16 mouse cellular contexts compared by ENCODE assay signal in genomic region chr3:153636094-153636803, GRCm38 (mm10).
A peak's percentile ranks its signal among the peaks of the same experiment; 100 is the strongest.
DNase-seq lines count a peak whose midpoint lies in the region; ATAC-seq and TF ChIP-seq lines count a peak whose summit lies in the region.
"Had no signal": no experiment of that assay in that cellular context is flagged by ENCODE, and none has a peak within 500 bp of the region (broad histone marks: within the 10 kb centered on the region; RNA-seq: fewer than 3 reads in every experiment).

No protein-coding gene starts in this region.

- no peaks in the 10 kb centered on the region for H3K9me3 ChIP-seq in kidney, embryonic 16.5 days (ENCODE audit: low read length)
- H3K9me3 ChIP-seq in ES-E14 (ENCODE audit: control insufficient read depth, insufficient read depth, low read depth, low read length), result no peaks in the 10 kb centered on the region
- no peaks in the 10 kb centered on the region for H3K9me3 ChIP-seq in hindbrain, embryonic 15.5 days
- H3K9me3 ChIP-seq: neural tube, embryonic 12.5 days had no signal

- TF ChIP-seq CTCF in Patski (IDR thresholded peaks at IDR 0.05), result no peak

- CTCF ChIA-PET in Patski (lab: Charles Lee), result interaction anchor here (0.9 to 2.4 kb wide), 5 partner anchors 8 to 59 kb away, joined by 3 to 8 read pairs (median 3); no protein-coding TSS in a partner anchor

- peaks cover 15% of the 10 kb centered on the region for H3K4me1 ChIP-seq in kidney, embryonic 16.5 days (ENCODE audit: insufficient read depth, low read length)
- peaks cover 1 to 2% of the 10 kb centered on the region in 2 experiments; a peak in 1 of 4 replicates for H3K4me1 ChIP-seq in ES-E14 (ENCODE audit: control insufficient read depth in 2 of 2, insufficient read depth in 2 of 2, low read length in 2 of 2, poor library complexity in 1 of 2)
- H3K4me1 ChIP-seq in hindbrain, embryonic 15.5 days (replicated peaks), result no peaks in the 10 kb centered on the region; the same call in 1 of the 2 replicates
- H3K4me1 ChIP-seq: neural tube, embryonic 12.5 days had no signal

- no peak overlapping the region for H3K4me2 ChIP-seq in kidney, embryonic 16.5 days (replicated peaks; ENCODE audit: low read depth, low read length)
- H3K4me2 ChIP-seq in hindbrain, embryonic 15.5 days, result no peak overlapping the region
- H3K4me2 ChIP-seq: neural tube, embryonic 12.5 days had no signal

- ATAC-seq in kidney, embryonic 16.5 days (ENCODE audit: low FRiP score, low TSS enrichment), result no peak
- ATAC-seq in Patski, result peak; percentile 48
- ATAC-seq in hindbrain, embryonic 15.5 days (ENCODE audit: low FRiP score, low read depth), result 0 out of 2 replicates have a peak, but pooled peaks have one; percentile 59

- H3K4me3 ChIP-seq in kidney, embryonic 16.5 days (ENCODE audit: low read length), result no peak overlapping the region
- H3K4me3 ChIP-seq in ES-E14 (ENCODE audit: insufficient read depth in 1 of 2, low read depth in 1 of 2, low read length in 2 of 2, poor library complexity in 1 of 2, severe bottlenecking in 1 of 2), result no peak overlapping the region
- no peak overlapping the region for H3K4me3 ChIP-seq in hindbrain, embryonic 15.5 days
- H3K4me3 ChIP-seq: neural tube, embryonic 12.5 days had no signal

- no peaks in the 10 kb centered on the region for H3K27me3 ChIP-seq in kidney, embryonic 16.5 days (ENCODE audit: insufficient read depth, low read length)
- H3K27me3 ChIP-seq in Patski, result no peaks in the 10 kb centered on the region
- no peaks in the 10 kb centered on the region for H3K27me3 ChIP-seq in hindbrain, embryonic 15.5 days
- H3K27me3 ChIP-seq: CH12.LX; neural tube, embryonic 12.5 days had no signal

- H3K27ac ChIP-seq in kidney, embryonic 16.5 days (ENCODE audit: low read length), result peak overlapping the region; percentile 19; the same call in 1 of the 2 replicates
- H3K27ac ChIP-seq in ES-E14 (ENCODE audit: insufficient read depth, low read depth, low read length, poor library complexity, severe bottlenecking), result peak overlapping the region; percentile 80; the same call in 1 of the 2 replicates
- peak overlapping the region; percentile 49 for H3K27ac ChIP-seq in hindbrain, embryonic 15.5 days (replicated peaks)
- H3K27ac ChIP-seq: neural tube, embryonic 12.5 days had no signal

- DNase-seq in kidney, adult 18-20 months, result no peak
- DNase-seq in ES-E14 (ENCODE audit: low read depth, low spot score) (peak; percentile 47), Patski (ENCODE audit: low read depth, low spot score) (no peak)
- DNase-seq in gastrocnemius, postnatal 10 days, result no peak
- DNase-seq in retina, embryonic 14.5 days (ENCODE audit: low spot score), result no peak
- DNase-seq: adrenal gland, postnatal 36 days; cerebellum, adult 18-20 months; heart, adult 18-20 months; kidney, adult 11 months; layer of hippocampus, adult 9-11 months; left cerebral cortex, postnatal 4 days; lung, adult 2 months had no signal

- WGBS in kidney, embryonic 16.5 days, result 47% methylated on average over 2 of the region's 2 CpGs
- WGBS in hindbrain, embryonic 15.5 days, result 61% methylated on average over 2 of the region's 2 CpGs

- H3K36me3 ChIP-seq in kidney, embryonic 16.5 days (ENCODE audit: insufficient read depth, low read length), result no peaks in the 10 kb centered on the region
- H3K36me3 ChIP-seq in ES-E14 (ENCODE audit: control insufficient read depth, insufficient read depth, low read length, poor library complexity, severe bottlenecking), result no peaks in the 10 kb centered on the region; the same call in 1 of the 2 replicates
- H3K36me3 ChIP-seq in hindbrain, embryonic 15.5 days, result no peaks in the 10 kb centered on the region
- H3K36me3 ChIP-seq: neural tube, embryonic 12.5 days had no signal

- in situ Hi-C loops in ES-E14 (cut with MboI; ENCODE audit: low sequenced_read_pairs in 2 of 2, unreplicated experiment in 2 of 2) (no loop called here), Patski (cut with MboI; ENCODE audit: low pct_unique_long_range_greater_than_20kb) (no loop called here)

- no peak overlapping the region for H3K9ac ChIP-seq in kidney, embryonic 16.5 days (replicated peaks; ENCODE audit: low read length)
- H3K9ac ChIP-seq in ES-E14 (ENCODE audit: insufficient read depth, low read depth, low read length, poor library complexity, severe bottlenecking), result peak overlapping the region; percentile 40; the same call in 1 of the 2 replicates
- no peak overlapping the region for H3K9ac ChIP-seq in hindbrain, embryonic 15.5 days
- H3K9ac ChIP-seq: neural tube, embryonic 12.5 days had no signal

- POLR2A ChIA-PET in Patski (lab: Charles Lee), result interaction anchor here (0.9 kb wide), 1 partner anchor 10 kb away, joined by 3 read pairs; no protein-coding TSS in a partner anchor

TF ChIP-seq in ES-E14, 5 proteins besides CTCF, POLR2A, EP300 and RAD21:
- TF ChIP-seq ZC3H11A (IDR thresholded peaks at IDR 0.05; ENCODE audit: borderline replicate concordance, low read depth, low read length), result no peak

Comparison
In these comparisons a context has a peak if more than half of its experiments do, and no peak if none do; other contexts are left out.
1. H3K27ac ChIP-seq: peak in every context shown above with its lines; median percentile 80 in ES-E14; 49 in hindbrain, embryonic 15.5 days; 19 in kidney, embryonic 16.5 days.